Mouse (Mus musculus) testis, adult 2 months (tissue): ENCODE data around the gene Rab43. TPM values are rescaled to one million over a fixed set of nuclear protein-coding genes. Genes with fewer than 3 reads are reported as not detected.

Experiments
- H3K27ac ChIP-seq: fragments of 200-500 bp; 2 replicates; pipeline ENCODE4 v1.5.1; 2012; ENCODE audit warnings: low read depth, low read length; ENCODE audit not compliant: control insufficient read depth, insufficient read depth
- H3K27me3 ChIP-seq: fragments of 200-500 bp; 2 replicates; pipeline ENCODE4 v1.6.1; 2012; ENCODE audit warnings: mild to moderate bottlenecking, low read length, moderate library complexity; ENCODE audit not compliant: control insufficient read depth, insufficient read depth
- H3K36me3 ChIP-seq: fragments of 200-500 bp; 2 replicates; pipeline ENCODE4 v1.6.1; 2012; ENCODE audit warnings: mild to moderate bottlenecking, low read length; ENCODE audit not compliant: control insufficient read depth, insufficient read depth
- H3K4me1 ChIP-seq: fragments of 200-500 bp; 2 replicates; pipeline ENCODE4 v1.6.1; 2012; ENCODE audit warnings: low read length; ENCODE audit not compliant: control insufficient read depth, insufficient read depth
- H3K4me3 ChIP-seq: fragments of 200-500 bp; 2 replicates; pipeline ENCODE4 v1.5.1; 2012; ENCODE audit warnings: low read depth, mild to moderate bottlenecking, low read length, moderate library complexity, mixed read lengths; ENCODE audit not compliant: control insufficient read depth
- CTCF ChIP-seq: fragments of 200-500 bp; IDR thresholded peaks from 2 replicates; pipeline ENCODE4 v1.5.1; 2012; ENCODE audit warnings: low read depth, mild to moderate bottlenecking, inconsistent platforms, low read length, moderate library complexity; ENCODE audit not compliant: control insufficient read depth, insufficient read depth, insufficient replicate concordance
- POLR2A ChIP-seq: fragments of 200-500 bp; IDR thresholded peaks from 2 replicates; pipeline ENCODE4 v1.6.1; 2012; ENCODE audit warnings: low read depth, mild to moderate bottlenecking, inconsistent platforms, low read length, moderate library complexity; ENCODE audit not compliant: control insufficient read depth
- polyA plus RNA-seq: library from polyadenylated mRNA; depleted of rRNA; stranded (reverse); fragments of >200 nt; gene quantifications from 2 replicates; pipeline ENCODE4 v1.2.3, GENCODE M21; 2012

Gene Rab43
- polyA plus RNA-seq, 1 experiment: 19.5 TPM

DNA sequence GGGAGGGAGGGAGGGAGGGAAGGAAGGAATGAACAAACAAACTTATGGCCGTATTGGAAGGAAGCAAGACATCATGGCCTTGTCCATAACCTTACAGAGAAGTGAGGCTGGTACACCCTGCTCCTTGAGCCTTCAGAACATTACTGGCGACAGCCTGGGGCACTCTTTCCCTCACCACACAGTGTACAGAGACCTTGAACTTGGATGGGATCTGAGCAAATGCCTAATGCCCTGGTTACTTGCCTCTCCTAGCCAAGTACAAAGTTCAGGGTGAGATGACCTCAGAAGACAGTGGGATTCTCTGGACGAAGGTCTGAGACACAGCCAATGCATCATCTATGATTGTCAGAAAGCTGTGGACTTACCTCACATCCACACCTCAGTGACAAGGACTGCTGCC is 52.1 kb downstream of the Rab43 start:
- Histone ChIP-seq H3K27me3 (no peaks in the 10 kb centered on the region), H3K4me3 (no peak overlapping the region), H3K4me1 (no peaks in the 10 kb centered on the region), H3K27ac (no peak overlapping the region), H3K36me3 (no peaks in the 10 kb centered on the region)
- TF ChIP-seq POLR2A: no peak
- TF ChIP-seq CTCF: no peak

DNA sequence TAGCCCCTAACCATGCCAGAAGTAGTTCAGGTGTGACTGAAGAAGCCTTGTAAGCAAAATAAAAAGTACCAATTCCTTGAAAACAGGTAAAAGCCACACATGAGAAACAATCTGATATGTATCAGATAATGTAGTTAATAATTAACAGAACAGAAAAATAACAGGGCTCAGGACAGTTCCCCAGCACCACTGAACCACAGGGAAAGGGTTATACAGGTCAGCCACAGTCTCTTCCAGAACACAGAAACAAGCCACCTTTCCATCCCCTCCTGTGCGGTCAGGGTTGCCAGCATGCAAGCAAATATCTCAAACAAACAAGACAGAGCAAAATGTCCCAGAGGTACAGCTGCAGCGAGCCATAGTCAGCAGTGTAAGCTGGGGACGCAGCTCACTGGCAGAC is 52.6 kb downstream of the Rab43 start:
- no peak overlapping the region for H3K27ac ChIP-seq

DNA sequence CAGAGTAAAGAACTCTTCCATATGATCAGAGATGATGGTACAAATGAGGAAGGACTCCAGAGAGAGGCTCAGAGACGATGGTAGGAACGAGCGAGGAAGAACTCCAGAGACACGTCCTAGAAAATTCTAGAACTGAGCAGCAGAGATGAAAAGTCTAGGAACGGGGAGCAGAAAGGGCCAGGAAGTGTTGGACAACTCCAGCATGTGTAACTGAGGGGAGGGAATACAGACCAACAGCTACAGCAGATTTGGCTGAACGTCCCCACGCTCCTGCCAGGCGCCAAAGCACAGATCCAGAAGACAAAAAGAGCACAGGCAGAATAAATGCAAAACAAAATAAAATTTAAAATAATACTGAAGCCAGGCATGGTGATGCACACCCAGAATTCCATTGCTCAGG is 55.1 kb downstream of the Rab43 start:
- no peak overlapping the region for H3K27ac ChIP-seq
- H3K27me3 ChIP-seq: no peaks in the 10 kb centered on the region
- H3K36me3 ChIP-seq: no peaks in the 10 kb centered on the region
- H3K4me3 ChIP-seq: no peak overlapping the region
- no peaks in the 10 kb centered on the region for H3K4me1 ChIP-seq
- no peak for TF ChIP-seq CTCF
- no peak for TF ChIP-seq POLR2A

More for the DNA sequence above, 52.6 kb downstream of the Rab43 start:
- Histone ChIP-seq H3K4me3 (no peak overlapping the region), H3K27me3 (no peaks in the 10 kb centered on the region), H3K36me3 (no peaks in the 10 kb centered on the region), H3K4me1 (no peaks in the 10 kb centered on the region)
- TF ChIP-seq POLR2A (no peak), CTCF (no peak)

DNA sequence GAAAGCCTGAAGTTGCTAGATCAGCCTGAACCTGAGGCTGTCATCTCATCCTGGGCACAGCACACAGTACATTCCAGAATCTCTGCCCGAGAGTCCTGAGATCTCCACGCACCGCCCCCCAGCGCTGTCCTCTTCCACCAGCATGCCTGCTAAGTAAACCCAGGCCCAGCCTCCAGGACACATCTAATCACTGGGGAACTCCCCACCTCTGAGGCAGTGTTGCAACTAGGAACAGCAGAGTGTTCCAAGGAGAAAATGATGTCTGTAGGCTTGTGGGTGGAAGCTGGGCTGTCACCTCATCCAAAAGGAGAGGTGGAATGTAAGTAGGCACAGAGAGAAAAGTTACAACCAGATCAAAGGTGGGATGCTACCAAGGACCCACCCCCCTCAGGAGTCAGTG is 56.8 kb downstream of the Rab43 start:
- no peak overlapping the region for H3K27ac ChIP-seq
- no peaks in the 10 kb centered on the region for H3K4me1 ChIP-seq
- no peak overlapping the region for H3K4me3 ChIP-seq
- no peaks in the 10 kb centered on the region for H3K27me3 ChIP-seq
- H3K36me3 ChIP-seq: no peaks in the 10 kb centered on the region
- TF ChIP-seq POLR2A (no peak), CTCF (no peak)

DNA sequence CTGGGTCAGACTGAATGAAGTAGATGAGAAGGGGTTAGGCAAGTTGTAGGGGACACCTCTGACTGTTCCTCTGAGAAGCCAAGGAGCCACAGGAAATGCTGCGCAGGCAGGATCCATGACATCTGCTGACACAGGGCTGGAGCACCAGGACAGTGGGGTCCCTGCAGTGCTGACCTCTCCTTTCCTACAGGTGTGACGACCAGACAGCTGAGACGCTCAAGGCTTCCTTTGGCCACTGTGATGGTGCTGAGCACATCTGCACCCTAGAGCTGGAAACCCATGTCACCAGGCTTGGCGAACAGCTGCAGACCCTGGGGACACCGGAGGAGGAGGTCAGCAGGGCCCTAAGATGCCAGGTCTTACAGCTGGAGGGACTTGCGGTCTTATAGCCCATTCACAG is 60.4 kb downstream of the Rab43 start:
- Histone ChIP-seq H3K27me3 (no peaks in the 10 kb centered on the region), H3K27ac (no peak overlapping the region), H3K36me3 (no peaks in the 10 kb centered on the region), H3K4me1 (no peaks in the 10 kb centered on the region), H3K4me3 (no peak overlapping the region)
- no peak for TF ChIP-seq POLR2A

DNA sequence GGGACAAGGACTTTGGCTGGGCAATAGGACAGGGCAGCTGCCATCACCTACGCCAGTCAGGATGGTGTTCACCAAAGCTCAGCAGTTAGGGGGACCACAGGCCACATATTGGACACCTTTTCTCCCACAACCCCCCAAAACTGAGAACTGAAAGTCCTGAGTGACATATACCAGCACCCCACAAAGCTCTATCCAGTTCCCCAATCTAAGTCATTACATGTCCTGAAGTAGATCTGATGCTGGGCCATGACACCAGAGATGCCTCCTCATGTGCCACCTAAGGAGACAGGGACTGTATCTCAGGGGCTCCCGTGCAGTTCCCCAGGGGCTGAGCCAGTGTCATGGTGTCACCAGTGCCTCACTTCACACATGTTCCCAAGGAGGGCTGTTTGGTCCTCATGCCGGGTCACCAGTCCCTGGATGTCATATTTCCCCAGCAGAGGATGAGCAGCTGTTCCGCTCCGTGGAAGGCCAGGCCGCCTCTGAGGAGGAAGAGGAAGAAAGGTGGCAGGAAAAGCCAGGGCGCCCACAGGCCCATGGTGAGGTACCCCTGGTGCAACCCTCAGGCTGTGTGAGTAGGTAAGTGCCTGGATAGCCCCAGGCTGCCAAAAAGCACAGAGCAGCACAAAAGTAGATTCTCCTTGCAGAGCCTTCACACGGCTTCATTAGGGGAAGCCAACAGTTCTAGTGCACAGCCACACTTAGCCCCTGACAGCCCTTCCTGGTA is 61.6 kb downstream of the Rab43 start:
- no peak for TF ChIP-seq POLR2A
- TF ChIP-seq CTCF: no peak
- Histone ChIP-seq H3K4me3 (no peak overlapping the region), H3K4me1 (no peaks in the 10 kb centered on the region), H3K27me3 (no peaks in the 10 kb centered on the region), H3K36me3 (no peaks in the 10 kb centered on the region), H3K27ac (no peak overlapping the region)

DNA sequence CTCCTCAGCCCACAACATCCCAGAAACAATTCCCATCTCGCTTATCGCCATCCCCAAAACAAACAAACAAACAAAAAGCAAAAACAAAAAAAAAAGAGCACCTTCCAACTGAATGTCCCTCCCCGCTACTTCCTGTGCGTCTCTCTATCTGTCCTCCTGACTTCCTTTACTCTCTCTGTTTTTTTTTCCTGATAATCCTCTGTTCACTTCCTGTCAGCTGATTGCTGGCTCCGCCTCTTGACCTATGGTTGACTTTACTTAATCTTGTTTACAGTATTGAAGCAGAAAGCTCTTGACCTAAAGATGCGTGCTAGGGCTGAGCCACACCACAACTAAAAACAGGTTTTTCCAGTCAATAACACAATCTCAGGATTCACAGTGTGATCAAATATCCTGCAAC is 63.4 kb downstream of the Rab43 start:
- no peaks in the 10 kb centered on the region for H3K4me1 ChIP-seq
- TF ChIP-seq POLR2A (no peak), CTCF (no peak)
- H3K36me3 ChIP-seq: no peaks in the 10 kb centered on the region
- H3K27ac ChIP-seq: no peak overlapping the region
- H3K27me3 ChIP-seq: no peaks in the 10 kb centered on the region
- H3K4me3 ChIP-seq: no peak overlapping the region

DNA sequence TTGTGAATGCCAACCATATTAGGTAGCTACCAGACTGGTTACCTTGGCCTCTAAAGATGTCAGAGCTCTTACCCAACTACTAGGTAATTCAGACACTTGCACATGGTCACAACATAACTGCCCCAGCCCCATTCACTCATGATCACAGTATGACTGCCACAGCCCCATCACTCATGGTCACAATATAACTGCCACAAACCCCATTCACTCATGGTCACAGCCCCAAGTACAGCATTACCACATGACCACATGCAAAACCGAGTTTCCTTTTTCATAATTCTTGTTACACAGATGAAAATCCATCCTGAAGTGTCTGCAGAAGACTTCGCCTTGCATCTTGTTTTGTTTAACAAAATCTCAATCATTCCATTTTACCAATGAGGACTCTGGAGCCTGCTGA is 63.9 kb downstream of the Rab43 start:
- H3K27ac ChIP-seq: no peak overlapping the region
- TF ChIP-seq POLR2A (no peak), CTCF (no peak)
- H3K4me3 ChIP-seq: no peak overlapping the region
- no peaks in the 10 kb centered on the region for H3K27me3 ChIP-seq
- H3K4me1 ChIP-seq: no peaks in the 10 kb centered on the region
- no peaks in the 10 kb centered on the region for H3K36me3 ChIP-seq
